In the genomic region with DNA sequence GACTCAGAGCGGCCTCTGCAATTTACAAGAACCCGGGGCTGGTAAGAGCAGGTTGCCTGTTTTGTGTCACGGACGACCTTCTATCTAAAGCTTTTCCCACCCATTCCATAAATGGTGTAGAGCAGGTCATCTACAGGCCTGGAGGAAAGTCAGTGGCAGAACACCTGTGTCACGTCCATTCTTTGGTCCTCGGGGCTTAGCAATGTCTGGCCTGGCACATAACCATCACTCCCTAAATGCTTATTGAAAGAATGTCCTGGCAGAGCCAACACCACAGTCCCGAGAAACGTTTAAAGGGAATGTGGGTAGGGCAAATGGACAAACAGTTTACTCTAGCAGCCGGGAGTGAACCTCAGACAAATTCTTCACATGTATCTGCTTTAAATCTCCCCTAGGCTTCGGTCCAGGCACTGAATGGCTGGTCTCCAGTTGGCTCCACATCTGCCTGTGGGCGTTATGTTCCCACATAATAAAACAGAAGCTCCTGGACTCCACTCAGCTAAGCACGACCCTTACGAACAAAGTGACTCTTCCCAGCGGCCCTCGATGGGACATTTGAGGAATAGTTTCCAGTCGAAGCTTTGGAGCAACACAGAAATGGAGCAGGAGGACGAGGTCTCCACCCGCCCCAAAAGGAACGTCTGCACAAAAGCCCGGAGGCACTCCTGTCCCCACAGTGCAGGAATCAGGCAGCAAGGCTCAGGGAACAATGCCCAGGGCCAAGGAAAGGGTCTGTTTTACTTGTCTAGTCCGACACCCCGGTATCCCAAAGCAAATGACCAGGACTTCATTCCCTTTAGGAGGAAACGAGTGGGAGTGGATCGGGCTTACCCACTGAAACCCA, we compare ENCODE assay signal across 9 mouse cellular contexts. TPM values are rescaled to one million over a fixed set of nuclear protein-coding genes. Genes with fewer than 3 reads are reported as not detected.
DNase-seq lines count a peak whose midpoint lies in the region; ATAC-seq and TF ChIP-seq lines count a peak whose summit lies in the region.
"Had no signal": no experiment of that assay in that cellular context is flagged by ENCODE, and none has a peak within 500 bp of the region (broad histone marks: within the 10 kb centered on the region; RNA-seq: fewer than 3 reads in every experiment).

No protein-coding gene starts in this region.

- peak overlapping the region; percentile 66 for H3K27ac ChIP-seq in heart, adult 2 months
- peak overlapping the region; percentile 34; the same call in 1 of the 2 replicates for H3K27ac ChIP-seq in lung, embryonic 16.5 days (ENCODE audit: low read length)

- TF ChIP-seq POLR2A in heart, adult 2 months (IDR thresholded peaks at IDR 0.05; ENCODE audit: insufficient read depth, low read depth, low read length): no peak

- WGBS in heart, adult 2 months: 42% methylated on average over 24 of the region's 24 CpGs
- WGBS in lung, embryonic 16.5 days: 41% methylated on average over 24 of the region's 24 CpGs

- no peaks in the 10 kb centered on the region for H3K27me3 ChIP-seq in heart, adult 2 months (ENCODE audit: control insufficient read depth, insufficient read depth, low read length)
- no peaks in the 10 kb centered on the region for H3K27me3 ChIP-seq in lung, embryonic 16.5 days (ENCODE audit: control insufficient read depth, insufficient read depth, low read depth, low read length)

- H3K79me2 ChIP-seq in heart, adult 2 months (replicated peaks; ENCODE audit: control insufficient read depth, insufficient read depth, low read length): no peaks in the 10 kb centered on the region

- H3K4me3 ChIP-seq in heart, adult 2 months: peak overlapping the region; percentile 61
- H3K4me3 ChIP-seq in lung, embryonic 16.5 days (ENCODE audit: low read length): peak overlapping the region; percentile 55

- peak; percentile 43 for DNase-seq in gastrocnemius, postnatal 10 days
- DNase-seq in gastrocnemius, postnatal 36 days: no peak
- DNase-seq in heart, adult 2 months: peak in 1 of 2 experiments; percentile 40
- DNase-seq in kidney, adult 9 months: peak; percentile 62
- peak; percentile 69 for DNase-seq in testis, postnatal 10 days (ENCODE audit: low spot score)
- DNase-seq in layer of hippocampus, adult 11-12 months (ENCODE audit: low spot score): no peak
- DNase-seq in right cerebral cortex, postnatal 25 days: no peak

- peak overlapping the region; percentile 78 for H3K4me2 ChIP-seq in lung, embryonic 16.5 days (ENCODE audit: low read depth, low read length)

- no peak for TF ChIP-seq CTCF in heart, adult 2 months (IDR thresholded peaks at IDR 0.05)

- no peaks in the 10 kb centered on the region for H3K36me3 ChIP-seq in heart, adult 2 months (ENCODE audit: control insufficient read depth, insufficient read depth, low read length)
- H3K36me3 ChIP-seq in lung, embryonic 16.5 days (ENCODE audit: control insufficient read depth, insufficient read depth, low read length): no peaks in the 10 kb centered on the region

- H3K9me3 ChIP-seq in lung, embryonic 16.5 days (ENCODE audit: control insufficient read depth, low read length): peaks cover 3% of the 10 kb centered on the region; the same call in 1 of the 2 replicates

- H3K4me1 ChIP-seq in heart, adult 2 months (ENCODE audit: control insufficient read depth, insufficient read depth, low read length): peaks cover 5% of the 10 kb centered on the region
- 0 out of 2 replicates have a peak, but pooled peaks cover 6% of the 10 kb centered on the region for H3K4me1 ChIP-seq in lung, embryonic 16.5 days (replicated peaks; ENCODE audit: control insufficient read depth, insufficient read depth, low read length)

- no peak for TF ChIP-seq EP300 in heart, adult 2 months (IDR thresholded peaks at IDR 0.05; ENCODE audit: insufficient read depth, low read depth, low read length)

- peak; percentile 50 for ATAC-seq in lung, embryonic 16.5 days (ENCODE audit: low read depth)

- peak overlapping the region; percentile 18 for H3K9ac ChIP-seq in heart, adult 2 months (ENCODE audit: low read depth, low read length)
- H3K9ac ChIP-seq in lung, embryonic 16.5 days (ENCODE audit: low read length): peak overlapping the region; percentile 5; the same call in 1 of the 2 replicates

- intact Hi-C loops in gastrocnemius, postnatal 36 days (cut with DNase I): loop anchor here (5.0 kb wide), 1 partner anchor 122 kb away; no protein-coding TSS in a partner anchor
- intact Hi-C loops in heart, adult 2 months (cut with DNase I): loop anchor here (5.0 kb wide), 2 partner anchors 72 to 122 kb away; partner anchors contain the start of gene Eif2b2

RNA-seq across cellular contexts. Expression of gene Zc2hc1c, which starts 1.0 kb away (rescaled TPM):
- total RNA-seq in gastrocnemius, postnatal 10 days (2021): under 1 TPM; 0.63 TPM
- total RNA-seq in gastrocnemius, postnatal 36 days (2021): 1 to 10 TPM in 1 of 2 experiments, under 1 TPM in 1; 0.72 to 1.0 TPM
- total RNA-seq in heart, adult 2 months (2021): 1 to 10 TPM; 2.2 to 2.6 TPM
- polyA plus RNA-seq in heart, adult 2 months (2012; rRNA removed): 1.0 and 1.1 TPM in 2 replicates
- 2.5 and 2.9 TPM in 2 replicates for polyA plus RNA-seq in lung, embryonic 16.5 days (2015; fragmentation: Nextera tagmentation; extraction: Ambion mirVana)
- total RNA-seq: neutrophil, adult 5-6 weeks had no signal

RNA-seq across cellular contexts. Expression of gene Acyp1, which starts 1.1 kb away (rescaled TPM):
- total RNA-seq in gastrocnemius, postnatal 10 days (2021): 10 to 100 TPM; 20.5 to 24.9 TPM
- 10 to 100 TPM; 38.0 to 38.6 TPM for total RNA-seq in gastrocnemius, postnatal 36 days (2021)
- total RNA-seq in heart, adult 2 months (2021): 10 to 100 TPM; 19.3 to 20.0 TPM
- 9.7 and 11.0 TPM in 2 replicates for polyA plus RNA-seq in heart, adult 2 months (2012; rRNA removed)
- polyA plus RNA-seq in lung, embryonic 16.5 days (2015; fragmentation: Nextera tagmentation; extraction: Ambion mirVana): 67.5 and 70.2 TPM in 2 replicates

RNA-seq across cellular contexts. Expression of gene Mlh3, which starts 19.0 kb away (rescaled TPM):
- 10 to 100 TPM in 1 of 2 experiments, 1 to 10 TPM in 1; 8.7 to 10.8 TPM for total RNA-seq in gastrocnemius, postnatal 10 days (2021)
- 1 to 10 TPM; 6.5 to 7.0 TPM for total RNA-seq in gastrocnemius, postnatal 36 days (2021)
- 1 to 10 TPM; 8.2 to 8.7 TPM for total RNA-seq in heart, adult 2 months (2021)
- polyA plus RNA-seq in heart, adult 2 months (2012; rRNA removed): 4.5 and 8.8 TPM in 2 replicates
- polyA plus RNA-seq in lung, embryonic 16.5 days (2015; fragmentation: Nextera tagmentation; extraction: Ambion mirVana): 8.5 and 9.0 TPM in 2 replicates

RNA-seq across cellular contexts. Expression of gene Nek9, which starts 49.8 kb away (rescaled TPM):
- 10 to 100 TPM; 50.5 to 50.7 TPM for total RNA-seq in gastrocnemius, postnatal 10 days (2021)
- total RNA-seq in gastrocnemius, postnatal 36 days (2021): 100 to 1,000 TPM in 1 of 2 experiments, 10 to 100 TPM in 1; 86.2 to 105 TPM
- 100 to 1,000 TPM; 107 to 116 TPM for total RNA-seq in heart, adult 2 months (2021)
- 41.6 and 74.4 TPM in 2 replicates for polyA plus RNA-seq in heart, adult 2 months (2012; rRNA removed)
- 20.7 and 20.9 TPM in 2 replicates for polyA plus RNA-seq in lung, embryonic 16.5 days (2015; fragmentation: Nextera tagmentation; extraction: Ambion mirVana)

Comparison
In these comparisons a context has a peak if more than half of its experiments do, and no peak if none do; other contexts are left out.
1. DNase-seq: peak in gastrocnemius, postnatal 10 days (single experiment), kidney, adult 9 months (single experiment) and testis, postnatal 10 days (single experiment); none in gastrocnemius, postnatal 36 days (0 of 2), layer of hippocampus, adult 11-12 months (single experiment) and right cerebral cortex, postnatal 25 days (single experiment).